Mouse (Mus musculus): ENCODE measurements around the gene Fam185a.

Fam185a gene

GRCm38 (mm10) chr5:21426666-21427065 lies 1.9 kb downstream of the Fam185a start:
- DNase-seq (ENCODE audit: low read depth) = no peak

- DNase-seq (ENCODE audit: low read depth) = peak; percentile 90
These were observed 9.6 kb downstream of the Fam185a start for GRCm38 (mm10) chr5:21434148-21434929.

- DNase-seq (ENCODE audit: low read depth) = no peak
These were observed 11.8 kb downstream of the Fam185a start for GRCm38 (mm10) chr5:21436471-21436975.

GRCm38 (mm10) chr5:21438428-21438827 lies 13.7 kb downstream of the Fam185a start:
- DNase-seq (ENCODE audit: low read depth) = no peak

GRCm38 (mm10) chr5:21439446-21440110 lies 14.8 kb downstream of the Fam185a start:
- no peak for DNase-seq (ENCODE audit: low read depth)

- peak; percentile 32 for DNase-seq (ENCODE audit: low read depth)
These were observed 16.2 kb downstream of the Fam185a start for GRCm38 (mm10) chr5:21440833-21441530.

- no peak for DNase-seq (ENCODE audit: low read depth)
These were observed 42.6 kb downstream of the Fam185a start for GRCm38 (mm10) chr5:21467387-21467786.

- no peak for DNase-seq (ENCODE audit: low read depth)
These were observed 43.3 kb downstream of the Fam185a start for GRCm38 (mm10) chr5:21468100-21468499.

GRCm38 (mm10) chr5:21478428-21478827 lies 53.7 kb downstream of the Fam185a start:
- no peak for DNase-seq (ENCODE audit: low read depth)

- DNase-seq (ENCODE audit: low read depth) = no peak
These were observed 55.0 kb downstream of the Fam185a start for GRCm38 (mm10) chr5:21479746-21480145.

GRCm38 (mm10) chr5:21481521-21481920 lies 56.8 kb downstream of the Fam185a start:
- DNase-seq (ENCODE audit: low read depth) = peak; percentile 71

GRCm38 (mm10) chr5:21482446-21483222 lies 57.9 kb downstream of the Fam185a start:
- no peak for DNase-seq (ENCODE audit: low read depth)

- no peak for DNase-seq (ENCODE audit: low read depth)
These were observed 58.5 kb downstream of the Fam185a start for GRCm38 (mm10) chr5:21483275-21483674.

- DNase-seq (ENCODE audit: low read depth) = no peak
These were observed 60.6 kb downstream of the Fam185a start for GRCm38 (mm10) chr5:21485197-21485829.

GRCm38 (mm10) chr5:21486798-21487197 lies 62.0 kb downstream of the Fam185a start:
- peak; percentile 77 for DNase-seq (ENCODE audit: low read depth)

GRCm38 (mm10) chr5:21487306-21487705 lies 62.5 kb downstream of the Fam185a start:
- DNase-seq (ENCODE audit: low read depth) = peak; percentile 84

GRCm38 (mm10) chr5:21487716-21488115 lies 63.0 kb downstream of the Fam185a start:
- DNase-seq (ENCODE audit: low read depth) = peak; percentile 45

GRCm38 (mm10) chr5:21488506-21488905 lies 63.7 kb downstream of the Fam185a start:
- peak; percentile 68 for DNase-seq (ENCODE audit: low read depth)

GRCm38 (mm10) chr5:21489135-21489534 lies 64.4 kb downstream of the Fam185a start:
- DNase-seq (ENCODE audit: low read depth) = no peak

GRCm38 (mm10) chr5:21491469-21491868 lies 66.7 kb downstream of the Fam185a start:
- DNase-seq (ENCODE audit: low read depth) = no peak

- DNase-seq (ENCODE audit: low read depth) = peak; percentile 80
These were observed 67.5 kb downstream of the Fam185a start for GRCm38 (mm10) chr5:21492213-21492612.
